Mouse (Mus musculus): ENCODE measurements around the gene Olfr1174-ps.

- TF ChIP-seq GATA1 (IDR thresholded peaks at IDR 0.05; ENCODE audit: borderline replicate concordance, low read length) (no peak), FLI1 (IDR thresholded peaks at IDR 0.05; ENCODE audit: low read length) (no peak)
Observed at GRCm38 (mm10) chr2:88356304-88356703, 41.4 kb upstream of the Olfr1174-ps start.
